Mouse (Mus musculus) bone marrow macrophage, adult 2 months (primary cell): ENCODE measurements around the gene Cdc6.

Source experiments
- CTCF ChIP-seq: IDR thresholded peaks from 2 replicates; pipeline ENCODE4 v1.5.1; 2012; ENCODE audit warnings: low read depth, mild to moderate bottlenecking, low read length, moderate library complexity
- POLR2A ChIP-seq: IDR thresholded peaks from 2 replicates; pipeline ENCODE4 v1.6.1; 2012; ENCODE audit warnings: mild to moderate bottlenecking, low read depth, low read length, borderline replicate concordance

GRCm38 (mm10) chr11:98959437-98960312, 52.1 kb downstream of the Cdc6 start:
- no peak for TF ChIP-seq POLR2A
- no peak for TF ChIP-seq CTCF
